Mouse (Mus musculus) midbrain, embryonic 15.5 days (tissue): ENCODE results near the gene Zscan26. TPM values are rescaled to one million over a fixed set of nuclear protein-coding genes. Genes with fewer than 3 reads are reported as not detected.
"Not testable (repeated sequence)": the region's sequence is repeated elsewhere in the genome, so short reads cannot be mapped to it uniquely, and the experiment has no call there.

Source experiments
- ATAC-seq: fragments of 200-750 bp; cut with Nextera tagmentation; replicated peaks from 2 replicates; pipeline ENCODE4 v1.8.0; 2017; ENCODE audit warnings: moderate TSS enrichment
- H3K27ac ChIP-seq: fragments of 300-500 bp; sonication (generic); 2 replicates; pipeline ENCODE4 v1.5.1; 2015; ENCODE audit warnings: mild to moderate bottlenecking, inconsistent platforms
- H3K27me3 ChIP-seq: fragments of 300-500 bp; sonication (generic); replicated peaks from 2 replicates; pipeline ENCODE4 v1.6.1; 2015; ENCODE audit warnings: inconsistent platforms
- H3K36me3 ChIP-seq: fragments of 300-500 bp; sonication (generic); replicated peaks from 2 replicates; pipeline ENCODE4 v1.6.1; 2015; ENCODE audit warnings: inconsistent platforms
- H3K4me1 ChIP-seq: fragments of 300-500 bp; sonication (generic); 2 replicates; pipeline ENCODE4 v1.6.1; 2015; ENCODE audit warnings: inconsistent platforms
- H3K4me2 ChIP-seq: fragments of 300-500 bp; sonication (generic); 2 replicates; pipeline ENCODE4 v1.6.1; 2015; ENCODE audit warnings: inconsistent platforms, mild to moderate bottlenecking, moderate library complexity
- H3K4me3 ChIP-seq: fragments of 300-500 bp; sonication (generic); 2 replicates; pipeline ENCODE4 v1.5.1; 2015; ENCODE audit warnings: mild to moderate bottlenecking, inconsistent platforms
- H3K9ac ChIP-seq: fragments of 300-500 bp; sonication (generic); 2 replicates; pipeline ENCODE4 v1.6.1; 2015; ENCODE audit warnings: mild to moderate bottlenecking, inconsistent platforms
- H3K9me3 ChIP-seq: fragments of 300-500 bp; sonication (generic); 2 replicates; pipeline ENCODE4 v1.6.1; 2016; ENCODE audit warnings: inconsistent platforms
- WGBS: fragments of 180-500 bp; shearing (Covaris S2); methylation state at CpG from one replicate; pipeline ENCODE4 v1.1.7; 2015; ENCODE audit warnings: mixed read lengths; 5-methylcytosine and 5-hydroxymethylcytosine counted together
- microRNA counts: library from miRNA; unstranded; fragments of <30 nt; microRNA quantifications from one replicate; lab custom pipeline; 2016
- microRNA-seq: library from miRNA; unstranded; fragments of <30 nt; microRNA quantifications from one replicate; pipeline ENCODE4, GENCODE M21; 2016
- polyA plus RNA-seq: library from polyadenylated mRNA; unstranded; fragments of >200 nt; fragmentation: Nextera tagmentation; extraction: Ambion mirVana; gene quantifications from 2 replicates; pipeline ENCODE4 v1.2.1, GENCODE M21; 2015

Gene Zscan26
- polyA plus RNA-seq, 1 experiment from 2014 or later, result 26.3 TPM

- 83% methylated on average over 3 of the region's 3 CpGs for WGBS
- Histone ChIP-seq H3K4me3 (peak overlapping the region; percentile 70), H3K36me3 (no peaks in the 10 kb centered on the region), H3K4me1 (peaks cover 34% of the 10 kb centered on the region), H3K27ac (no peak overlapping the region), H3K9me3 (no peaks in the 10 kb centered on the region), H3K4me2 (peak overlapping the region; percentile 64), H3K27me3 (peaks cover 3% of the 10 kb centered on the region; the same call in 1 of the 2 replicates), H3K9ac (0 out of 2 replicates have a peak overlapping the region, but pooled peaks have one; percentile 71)
- ATAC-seq, result no peak
Observed at GRCm38 (mm10) chr13:21401166-21401565, 52.4 kb downstream of the Zscan26 start.

- H3K9ac ChIP-seq, result no peak overlapping the region
- H3K4me3 ChIP-seq, result no peak overlapping the region
- no peaks in the 10 kb centered on the region for H3K9me3 ChIP-seq
- no peak overlapping the region for H3K4me2 ChIP-seq
- ATAC-seq, result no peak
- H3K4me1 ChIP-seq, result peaks cover 34% of the 10 kb centered on the region
- peaks cover 19% of the 10 kb centered on the region for H3K36me3 ChIP-seq
- H3K27me3 ChIP-seq, result no peaks in the 10 kb centered on the region
- H3K27ac ChIP-seq, result no peak overlapping the region
- WGBS, result 98% methylated on average over 2 of the region's 2 CpGs
Observed at GRCm38 (mm10) chr13:21397486-21397885, 56.0 kb downstream of the Zscan26 start.

- not testable (repeated sequence) for H3K27ac ChIP-seq, H3K4me2 ChIP-seq, H3K4me3 ChIP-seq, H3K9me3 ChIP-seq, H3K9ac ChIP-seq, H3K27me3 ChIP-seq
- Histone ChIP-seq H3K36me3 (peaks cover 33% of the 10 kb centered on the region), H3K4me1 (peaks cover 25% of the 10 kb centered on the region)
- 97% methylated on average over 17 of the region's 18 CpGs for WGBS
- 0 out of 2 replicates have a peak, but pooled peaks have one; percentile 30 for ATAC-seq
Observed at GRCm38 (mm10) chr13:21396048-21396447, 57.5 kb downstream of the Zscan26 start.

GRCm38 (mm10) chr13:21395623-21396022 lies 57.9 kb downstream of the Zscan26 start:
- Histone ChIP-seq H3K9ac (no peak overlapping the region), H3K36me3 (peaks cover 37% of the 10 kb centered on the region), H3K9me3 (no peaks in the 10 kb centered on the region), H3K4me1 (peaks cover 20% of the 10 kb centered on the region), H3K4me3 (no peak overlapping the region), H3K27ac (no peak overlapping the region), H3K4me2 (no peak overlapping the region), H3K27me3 (no peaks in the 10 kb centered on the region)
- WGBS, result 95% methylated on average over 6 of the region's 6 CpGs
- no peak for ATAC-seq

GRCm38 (mm10) chr13:21395211-21395610 lies 58.3 kb downstream of the Zscan26 start:
- Histone ChIP-seq H3K27me3 (no peaks in the 10 kb centered on the region), H3K9me3 (no peaks in the 10 kb centered on the region), H3K27ac (no peak overlapping the region), H3K4me2 (no peak overlapping the region), H3K36me3 (peaks cover 42% of the 10 kb centered on the region), H3K4me1 (peaks cover 18% of the 10 kb centered on the region), H3K9ac (no peak overlapping the region), H3K4me3 (no peak overlapping the region)
- no peak for ATAC-seq
- 96% methylated on average over 1 of the region's 1 CpGs for WGBS

MicroRNAs encoded within 50 kb of the gene (microRNA counts, 519-probe panel; counts per million panel counts)
- 3,261 counts per million, percentile 75 among the panel's probes with 10 or more counts for microRNA mmu-miR-1896 (lab: Ali Mortazavi, UCI)

Small RNAs within 50 kb of the gene (microRNA-seq; reads per million reads assigned to microRNA genes)
- gene Mir1896, result not detected
- not detected for gene Mir6942

Other genes with a start within 250 kb of the Zscan26 start
- not detected in 2 replicates for gene Gpx5, start 161.0 kb downstream of the Zscan26 start, polyA plus RNA-seq
- gene Gpx6, start 141.6 kb downstream of the Zscan26 start, polyA plus RNA-seq, result not detected in 2 replicates
- gene Olfr1367, start 106.8 kb downstream of the Zscan26 start, polyA plus RNA-seq, result not detected in 2 replicates
- gene Zscan12, start 90.9 kb downstream of the Zscan26 start, polyA plus RNA-seq, result 12.2 and 13.0 TPM in 2 replicates
- 71.4 and 75.9 TPM in 2 replicates for gene Zkscan3, start 51.0 kb downstream of the Zscan26 start, polyA plus RNA-seq
- 4.0 and 5.1 TPM in 2 replicates for gene Pgbd1, start 12.7 kb downstream of the Zscan26 start, polyA plus RNA-seq
- gene Nkapl, start 14.8 kb upstream of the Zscan26 start, polyA plus RNA-seq, result 2.9 and 4.9 TPM in 2 replicates
- gene Zkscan4, start 25.2 kb upstream of the Zscan26 start, polyA plus RNA-seq, result 11.5 and 12.6 TPM in 2 replicates
- not detected in 2 replicates for gene Gm10065, start 25.7 kb upstream of the Zscan26 start, polyA plus RNA-seq
- 0.32 and 0.40 TPM in 2 replicates for gene AK157302, start 41.5 kb upstream of the Zscan26 start, polyA plus RNA-seq
- 8.5 and 9.5 TPM in 2 replicates for gene Gm11273, start 47.7 kb upstream of the Zscan26 start, polyA plus RNA-seq
- gene Zkscan8, start 77.4 kb upstream of the Zscan26 start, polyA plus RNA-seq, result 5.0 and 5.3 TPM in 2 replicates
- gene Olfr1366, start 89.1 kb upstream of the Zscan26 start, polyA plus RNA-seq, result 0.09 and 0.22 TPM in 2 replicates
- 0.05 TPM in 1 of 2 replicates, not detected in the other for gene Olfr1535, start 106.2 kb upstream of the Zscan26 start, polyA plus RNA-seq
- not detected in 2 replicates for gene Olfr1364, start 128.0 kb upstream of the Zscan26 start, polyA plus RNA-seq
- not detected in 2 replicates for gene Olfr1362, start 160.3 kb upstream of the Zscan26 start, polyA plus RNA-seq
- 0.06 and 0.08 TPM in 2 replicates for gene Olfr11, start 188.8 kb upstream of the Zscan26 start, polyA plus RNA-seq
- gene Olfr1361, start 209.7 kb upstream of the Zscan26 start, polyA plus RNA-seq, result not detected in 2 replicates
- gene Olfr1360, start 223.7 kb upstream of the Zscan26 start, polyA plus RNA-seq, result not detected in 2 replicates
- not detected in 2 replicates for gene Olfr1359, start 244.4 kb upstream of the Zscan26 start, polyA plus RNA-seq